Mouse (Mus musculus) liver, embryonic 15.5 days (tissue): ENCODE measurements at regions not wholly inside any gene's neighbourhood (a gene's known extent, or its start where the extent isn't known, plus 50 kb on each side); places are given as distances from the start of the nearest gene placed in this dataset.

Experiments used
- ATAC-seq: fragments of 200-750 bp; cut with Nextera tagmentation; 2 replicates; pipeline ENCODE4 v1.8.0; 2017; ENCODE audit warnings: moderate number of reproducible peaks, mild to moderate bottlenecking, moderate library complexity; ENCODE audit not compliant: insufficient read depth
- H3K27ac ChIP-seq: fragments of 300-500 bp; sonication (generic); replicated peaks from 2 replicates; pipeline ENCODE4 v1.5.1; 2015; ENCODE audit warnings: mild to moderate bottlenecking, inconsistent platforms
- H3K27me3 ChIP-seq: fragments of 300-500 bp; sonication (generic); 2 replicates; pipeline ENCODE4 v1.6.1; 2015; ENCODE audit warnings: mild to moderate bottlenecking, inconsistent platforms
- H3K36me3 ChIP-seq: fragments of 300-500 bp; sonication (generic); replicated peaks from 2 replicates; pipeline ENCODE4 v1.6.1; 2015; ENCODE audit warnings: moderate library complexity, mild to moderate bottlenecking, inconsistent platforms
- H3K4me1 ChIP-seq: fragments of 300-500 bp; sonication (generic); replicated peaks from 2 replicates; pipeline ENCODE4 v1.6.1; 2015; ENCODE audit warnings: inconsistent platforms
- H3K4me2 ChIP-seq: fragments of 300-500 bp; sonication (generic); 2 replicates; pipeline ENCODE4 v1.6.1; 2015; ENCODE audit warnings: moderate library complexity, mild to moderate bottlenecking, inconsistent platforms
- H3K4me3 ChIP-seq: fragments of 300-500 bp; sonication (generic); replicated peaks from 2 replicates; pipeline ENCODE4 v1.5.1; 2015; ENCODE audit warnings: mild to moderate bottlenecking, inconsistent platforms
- H3K9ac ChIP-seq: fragments of 300-500 bp; sonication (generic); 2 replicates; pipeline ENCODE4 v1.6.1; 2015; ENCODE audit warnings: moderate library complexity, mild to moderate bottlenecking, inconsistent platforms
- H3K9me3 ChIP-seq: fragments of 300-500 bp; sonication (generic); replicated peaks from 2 replicates; pipeline ENCODE4 v1.6.1; 2016; ENCODE audit warnings: inconsistent platforms
- WGBS: fragments of 180-500 bp; shearing (Covaris S2); methylation state at CpG from one replicate; pipeline ENCODE4 v1.1.7; 2015; ENCODE audit warnings: mixed read lengths; ENCODE audit not compliant: insufficient replicate concordance; 5-methylcytosine and 5-hydroxymethylcytosine counted together

GRCm38 (mm10) chr13:114679703-114680378 lies 138.2 kb upstream of the Mocs2 start:
- Histone ChIP-seq H3K27me3 (no peaks in the 10 kb centered on the region), H3K36me3 (no peaks in the 10 kb centered on the region), H3K4me1 (no peaks in the 10 kb centered on the region), H3K27ac (peak overlapping the region; percentile 74), H3K4me3 (no peak overlapping the region), H3K4me2 (no peak overlapping the region; the same call in 1 of the 2 replicates), H3K9me3 (no peaks in the 10 kb centered on the region), H3K9ac (no peak overlapping the region)
- peak; percentile 77 for ATAC-seq
- WGBS = 27% methylated on average over 5 of the region's 5 CpGs

GRCm38 (mm10) chr13:114680379-114680733 lies 137.7 kb upstream of the Mocs2 start:
- H3K4me3 ChIP-seq = no peak overlapping the region
- no peaks in the 10 kb centered on the region for H3K4me1 ChIP-seq
- no peak overlapping the region for H3K9ac ChIP-seq
- no peaks in the 10 kb centered on the region for H3K9me3 ChIP-seq
- no peaks in the 10 kb centered on the region for H3K36me3 ChIP-seq
- H3K27ac ChIP-seq = peak overlapping the region; percentile 74
- no peak overlapping the region for H3K4me2 ChIP-seq
- peak; percentile 96 for ATAC-seq
- H3K27me3 ChIP-seq = no peaks in the 10 kb centered on the region
- WGBS = 29% methylated on average over 9 of the region's 9 CpGs

- H3K9me3 ChIP-seq = no peaks in the 10 kb centered on the region
- no peak overlapping the region for H3K4me2 ChIP-seq
- 45% methylated on average over 4 of the region's 4 CpGs for WGBS
- H3K9ac ChIP-seq = no peak overlapping the region
- H3K36me3 ChIP-seq = no peaks in the 10 kb centered on the region
- H3K27me3 ChIP-seq = no peaks in the 10 kb centered on the region
- H3K4me1 ChIP-seq = no peaks in the 10 kb centered on the region
- H3K27ac ChIP-seq = peak overlapping the region; percentile 73
- no peak overlapping the region for H3K4me3 ChIP-seq
- ATAC-seq = no peak
Observed at GRCm38 (mm10) chr13:114681196-114681595, 136.8 kb upstream of the Mocs2 start.

- Histone ChIP-seq H3K9me3 (no peaks in the 10 kb centered on the region), H3K27me3 (no peaks in the 10 kb centered on the region), H3K9ac (no peak overlapping the region), H3K36me3 (no peaks in the 10 kb centered on the region), H3K4me3 (no peak overlapping the region), H3K4me2 (no peak overlapping the region), H3K27ac (no peak overlapping the region), H3K4me1 (no peaks in the 10 kb centered on the region)
- 25% methylated on average over 4 of the region's 4 CpGs for WGBS
- ATAC-seq = no peak
Observed at GRCm38 (mm10) chr13:114681887-114682286, 136.1 kb upstream of the Mocs2 start.

- H3K9ac ChIP-seq = no peak overlapping the region
- no peaks in the 10 kb centered on the region for H3K27me3 ChIP-seq
- no peaks in the 10 kb centered on the region for H3K36me3 ChIP-seq
- WGBS = 80% methylated on average over 5 of the region's 5 CpGs
- no peaks in the 10 kb centered on the region for H3K4me1 ChIP-seq
- H3K4me2 ChIP-seq = no peak overlapping the region
- no peaks in the 10 kb centered on the region for H3K9me3 ChIP-seq
- ATAC-seq = no peak
- no peak overlapping the region for H3K4me3 ChIP-seq
- no peak overlapping the region for H3K27ac ChIP-seq
Observed at GRCm38 (mm10) chr13:114682891-114683290, 135.1 kb upstream of the Mocs2 start.

- no peaks in the 10 kb centered on the region for H3K4me1 ChIP-seq
- no peak overlapping the region for H3K4me2 ChIP-seq
- no peak overlapping the region for H3K27ac ChIP-seq
- no peaks in the 10 kb centered on the region for H3K27me3 ChIP-seq
- no peak for ATAC-seq
- H3K9ac ChIP-seq = no peak overlapping the region
- no peak overlapping the region for H3K4me3 ChIP-seq
- 13% methylated on average over 1 of the region's 1 CpGs for WGBS
- H3K36me3 ChIP-seq = no peaks in the 10 kb centered on the region
- H3K9me3 ChIP-seq = no peaks in the 10 kb centered on the region
Observed at GRCm38 (mm10) chr13:114684298-114684697, 133.7 kb upstream of the Mocs2 start.

- ATAC-seq = no peak
- 67% methylated on average over 4 of the region's 4 CpGs for WGBS
- Histone ChIP-seq H3K4me3 (no peak overlapping the region), H3K9me3 (no peaks in the 10 kb centered on the region), H3K4me2 (no peak overlapping the region), H3K36me3 (no peaks in the 10 kb centered on the region), H3K9ac (no peak overlapping the region), H3K27ac (no peak overlapping the region), H3K4me1 (no peaks in the 10 kb centered on the region), H3K27me3 (no peaks in the 10 kb centered on the region)
Observed at GRCm38 (mm10) chr13:114685368-114685767, 132.7 kb upstream of the Mocs2 start.

- Histone ChIP-seq H3K9me3 (no peaks in the 10 kb centered on the region), H3K4me2 (no peak overlapping the region), H3K27me3 (no peaks in the 10 kb centered on the region), H3K27ac (no peak overlapping the region), H3K4me1 (no peaks in the 10 kb centered on the region), H3K9ac (no peak overlapping the region), H3K36me3 (no peaks in the 10 kb centered on the region), H3K4me3 (no peak overlapping the region)
- 61% methylated on average over 2 of the region's 2 CpGs for WGBS
- no peak for ATAC-seq
Observed at GRCm38 (mm10) chr13:114712601-114713000, 105.4 kb upstream of the Mocs2 start.

GRCm38 (mm10) chr13:114719771-114720170 lies 98.3 kb upstream of the Mocs2 start:
- Histone ChIP-seq H3K4me3 (no peak overlapping the region), H3K9ac (no peak overlapping the region), H3K4me1 (no peaks in the 10 kb centered on the region), H3K27ac (no peak overlapping the region), H3K36me3 (no peaks in the 10 kb centered on the region), H3K4me2 (no peak overlapping the region), H3K9me3 (no peaks in the 10 kb centered on the region), H3K27me3 (no peaks in the 10 kb centered on the region)
- 73% methylated on average over 4 of the region's 4 CpGs for WGBS
- ATAC-seq = no peak

- H3K4me2 ChIP-seq = no peak overlapping the region
- H3K36me3 ChIP-seq = no peaks in the 10 kb centered on the region
- ATAC-seq = no peak
- no peaks in the 10 kb centered on the region for H3K27me3 ChIP-seq
- H3K4me1 ChIP-seq = no peaks in the 10 kb centered on the region
- no peaks in the 10 kb centered on the region for H3K9me3 ChIP-seq
- no peak overlapping the region for H3K4me3 ChIP-seq
- no peak overlapping the region for H3K27ac ChIP-seq
- H3K9ac ChIP-seq = no peak overlapping the region
- WGBS = 54% methylated on average over 4 of the region's 4 CpGs
Observed at GRCm38 (mm10) chr13:114726828-114727227, 91.2 kb upstream of the Mocs2 start.

GRCm38 (mm10) chr13:114735066-114735465 lies 83.0 kb upstream of the Mocs2 start:
- H3K9me3 ChIP-seq = no peaks in the 10 kb centered on the region
- H3K4me1 ChIP-seq = no peaks in the 10 kb centered on the region
- 40% methylated on average over 7 of the region's 7 CpGs for WGBS
- H3K4me2 ChIP-seq = no peak overlapping the region
- H3K27ac ChIP-seq = no peak overlapping the region
- H3K9ac ChIP-seq = no peak overlapping the region
- H3K4me3 ChIP-seq = no peak overlapping the region
- H3K36me3 ChIP-seq = no peaks in the 10 kb centered on the region
- no peak for ATAC-seq
- H3K27me3 ChIP-seq = no peaks in the 10 kb centered on the region

- WGBS = 75% methylated on average over 4 of the region's 4 CpGs
- no peak overlapping the region for H3K4me3 ChIP-seq
- ATAC-seq = no peak
Observed at GRCm38 (mm10) chr13:114736066-114736465, 82.0 kb upstream of the Mocs2 start.

More at GRCm38 (mm10) chr13:114736066-114736465, 82.0 kb upstream of the Mocs2 start:
- Histone ChIP-seq H3K4me2 (no peak overlapping the region), H3K9me3 (no peaks in the 10 kb centered on the region), H3K4me1 (no peaks in the 10 kb centered on the region), H3K27me3 (no peaks in the 10 kb centered on the region), H3K9ac (no peak overlapping the region), H3K36me3 (no peaks in the 10 kb centered on the region), H3K27ac (no peak overlapping the region)
